Mouse (Mus musculus): Measurements from ENCODE around the gene Tmem147.

Gene Tmem147

GRCm38 (mm10) chr7:30728214-30728613 lies 1.1 kb downstream of the Tmem147 start:
- no peak for DNase-seq (ENCODE audit: low spot score in 2 of 2)

GRCm38 (mm10) chr7:30723274-30723953 lies 5.9 kb downstream of the Tmem147 start:
- DNase-seq (ENCODE audit: low spot score in 2 of 2): no peak

GRCm38 (mm10) chr7:30721286-30721685 lies 8.1 kb downstream of the Tmem147 start:
- DNase-seq (ENCODE audit: low spot score in 2 of 2): no peak

- DNase-seq (ENCODE audit: low spot score in 2 of 2): no peak
Measured at GRCm38 (mm10) chr7:30719669-30720068, 9.7 kb downstream of the Tmem147 start.

- DNase-seq (ENCODE audit: low spot score in 2 of 2): no peak
Measured at GRCm38 (mm10) chr7:30717716-30718046, 11.7 kb downstream of the Tmem147 start.

- DNase-seq (ENCODE audit: low spot score in 2 of 2): peak; percentile 32 to 33
Measured at GRCm38 (mm10) chr7:30717006-30717715, 12.2 kb downstream of the Tmem147 start.

- DNase-seq (ENCODE audit: low spot score in 2 of 2): no peak
Measured at GRCm38 (mm10) chr7:30711942-30712341, 17.4 kb downstream of the Tmem147 start, which contains the start of gene Atp4a. Atp4a (plus strand) TSS chr7:30712209.

- DNase-seq (ENCODE audit: low spot score in 2 of 2): no peak
Measured at GRCm38 (mm10) chr7:30707441-30707840, 21.9 kb downstream of the Tmem147 start.

- no peak for DNase-seq (ENCODE audit: low spot score in 2 of 2)
Measured at GRCm38 (mm10) chr7:30706214-30706882, 23.0 kb downstream of the Tmem147 start.

- no peak for DNase-seq (ENCODE audit: low spot score in 2 of 2)
Measured at GRCm38 (mm10) chr7:30698589-30698988, 30.8 kb downstream of the Tmem147 start, which contains the start of gene 2200002J24Rik. 2200002J24Rik (plus strand) TSS chr7:30698926.

DNA sequence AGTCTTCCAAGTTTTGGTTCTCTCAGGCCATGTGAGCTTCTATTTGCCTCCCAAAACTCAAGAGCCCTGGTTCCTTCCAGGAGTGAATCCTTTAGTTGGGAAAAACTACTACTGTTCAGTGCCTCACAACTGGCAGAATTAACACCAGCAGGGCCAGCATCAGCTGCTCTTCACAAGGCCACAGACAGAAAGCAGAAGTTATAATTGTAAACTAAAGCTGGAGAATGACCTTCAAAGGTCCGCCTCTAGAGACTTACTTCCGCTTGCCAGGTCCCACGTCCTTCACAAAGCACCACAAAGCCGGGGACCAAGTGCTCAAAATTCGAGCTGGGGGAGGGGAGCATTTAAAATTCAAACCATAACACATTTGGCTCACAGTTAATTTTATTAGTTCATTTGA lies 31.2 kb downstream of the Tmem147 start:
- DNase-seq (ENCODE audit: low spot score in 2 of 2): no peak

GRCm38 (mm10) chr7:30688325-30688724 lies 41.0 kb downstream of the Tmem147 start:
- DNase-seq (ENCODE audit: low spot score in 2 of 2): no peak

- no peak for DNase-seq (ENCODE audit: low spot score in 2 of 2)
Measured at GRCm38 (mm10) chr7:30683425-30683824, 45.9 kb downstream of the Tmem147 start.

DNA sequence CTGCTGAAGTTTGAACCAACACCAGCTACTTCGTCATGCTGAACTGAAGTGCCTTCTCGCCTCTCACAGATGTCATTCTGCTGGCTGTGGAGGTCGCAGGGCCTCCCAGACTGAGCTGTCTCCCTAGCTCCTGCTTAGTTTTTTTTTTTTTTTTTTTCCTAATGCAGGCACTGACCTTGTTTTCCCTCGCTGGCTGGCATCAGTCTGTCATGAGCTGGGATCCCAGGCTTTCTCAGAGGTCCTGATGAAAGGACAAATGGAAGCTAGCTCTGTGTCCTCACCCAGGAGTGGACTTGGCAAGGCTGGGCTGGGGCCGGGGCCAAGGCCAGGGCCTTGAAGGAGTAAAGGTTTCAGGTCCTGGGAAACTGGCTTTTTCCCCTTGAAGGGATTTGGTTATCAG lies 47.4 kb downstream of the Tmem147 start:
- no peak for DNase-seq (ENCODE audit: low spot score in 2 of 2)

- DNase-seq (ENCODE audit: low spot score in 2 of 2): no peak
Measured at GRCm38 (mm10) chr7:30678263-30678975, 50.9 kb downstream of the Tmem147 start.
